Mouse (Mus musculus) midbrain, embryonic 12.5 days (tissue): ENCODE results near the gene Hist1h4c. TPM values are rescaled to one million over a fixed set of nuclear protein-coding genes. Genes with fewer than 3 reads are reported as not detected.
A peak's percentile ranks its signal among the peaks of the same experiment; 100 is the strongest.
"Not testable (repeated sequence)": the region's sequence is repeated elsewhere in the genome, so short reads cannot be mapped to it uniquely, and the experiment has no call there.

Source experiments
- ATAC-seq: fragments of 200-750 bp; cut with Nextera tagmentation; 2 replicates; pipeline ENCODE4 v1.8.0; 2017; ENCODE audit warnings: low read depth, moderate TSS enrichment, moderate library complexity; ENCODE audit not compliant: low FRiP score
- H3K27ac ChIP-seq: fragments of 300-500 bp; sonication (generic); replicated peaks from 2 replicates; pipeline ENCODE4 v1.5.1; 2016; ENCODE audit warnings: mild to moderate bottlenecking
- H3K27me3 ChIP-seq: fragments of 300-500 bp; sonication (generic); 2 replicates; pipeline ENCODE4 v1.6.1; 2016; ENCODE audit warnings: mild to moderate bottlenecking
- H3K36me3 ChIP-seq: fragments of 300-500 bp; sonication (generic); 2 replicates; pipeline ENCODE4 v1.6.1; 2016
- H3K4me1 ChIP-seq: fragments of 300-500 bp; sonication (generic); 2 replicates; pipeline ENCODE4 v1.6.1; 2016
- H3K4me2 ChIP-seq: fragments of 300-500 bp; sonication (generic); replicated peaks from 2 replicates; pipeline ENCODE4 v1.6.1; 2016; ENCODE audit warnings: mild to moderate bottlenecking, moderate library complexity
- H3K4me3 ChIP-seq: fragments of 300-500 bp; sonication (generic); 2 replicates; pipeline ENCODE4 v1.5.1; 2016; ENCODE audit warnings: mild to moderate bottlenecking
- H3K9ac ChIP-seq: fragments of 300-500 bp; sonication (generic); replicated peaks from 2 replicates; pipeline ENCODE4 v1.6.1; 2016; ENCODE audit warnings: mild to moderate bottlenecking, moderate library complexity
- H3K9me3 ChIP-seq: fragments of 300-500 bp; sonication (generic); 2 replicates; pipeline ENCODE4 v1.6.1; 2016; ENCODE audit warnings: mild to moderate bottlenecking
- WGBS: fragments of 180-500 bp; shearing (Covaris S2); methylation state at CpG from one replicate; pipeline ENCODE4 v1.1.7; 2016; 5-methylcytosine and 5-hydroxymethylcytosine counted together
- polyA plus RNA-seq: library from polyadenylated mRNA; unstranded; fragments of >200 nt; fragmentation: Nextera tagmentation; extraction: Ambion mirVana; gene quantifications from 2 replicates; pipeline ENCODE4 v1.2.1, GENCODE M21; 2016

The Hist1h4c gene
- polyA plus RNA-seq, 1 experiment from 2014 or later: 6.8 TPM

DNA sequence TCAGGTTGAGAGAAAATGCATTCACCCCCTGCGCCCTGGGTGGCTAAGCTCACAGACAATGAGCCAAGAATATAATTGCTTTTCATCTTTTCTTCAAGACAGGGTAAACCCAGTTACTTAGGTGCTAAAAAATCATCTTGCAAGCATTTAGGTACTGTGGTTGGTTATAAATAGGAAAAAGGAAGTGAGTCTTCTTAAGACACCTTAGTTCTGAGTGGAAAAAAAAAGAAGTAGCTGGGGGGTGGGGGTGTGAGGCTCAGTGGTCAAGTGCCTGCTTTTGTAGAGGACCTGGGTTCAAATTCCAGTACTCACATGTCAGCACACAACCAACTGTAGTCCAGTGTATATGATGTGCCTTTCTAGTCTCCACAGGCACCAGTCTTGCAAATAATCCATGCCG lies 9.3 kb downstream of the Hist1h4c start:
- no peak for ATAC-seq
- WGBS: 91% methylated on average over 2 of the region's 2 CpGs
- Histone ChIP-seq H3K4me2 (no peak overlapping the region), H3K27me3 (no peaks in the 10 kb centered on the region), H3K4me3 (no peak overlapping the region), H3K36me3 (no peaks in the 10 kb centered on the region), H3K9ac (no peak overlapping the region), H3K27ac (no peak overlapping the region), H3K4me1 (peaks cover 13% of the 10 kb centered on the region), H3K9me3 (no peaks in the 10 kb centered on the region)

DNA sequence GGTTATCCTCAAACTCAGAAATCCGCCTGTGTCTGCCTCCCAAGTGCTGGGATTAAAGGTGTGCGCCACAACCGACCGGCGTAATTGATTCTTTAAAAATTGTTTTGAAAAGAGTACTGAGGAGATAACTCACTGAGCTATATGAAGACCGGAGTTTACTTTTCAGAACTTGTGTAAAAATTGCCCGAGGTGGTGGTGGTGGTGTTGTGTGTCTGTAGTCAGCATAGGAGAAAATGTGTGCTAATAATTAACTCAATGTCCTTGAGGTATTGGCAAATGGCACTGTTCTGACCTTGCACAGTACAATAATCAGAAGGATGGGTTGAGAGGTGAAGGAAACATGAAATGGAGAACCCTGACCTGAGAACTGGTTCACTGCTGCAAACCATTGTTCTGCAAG lies 10.3 kb downstream of the Hist1h4c start:
- Histone ChIP-seq H3K4me1 (peaks cover 16% of the 10 kb centered on the region), H3K9ac (no peak overlapping the region), H3K36me3 (no peaks in the 10 kb centered on the region), H3K9me3 (no peaks in the 10 kb centered on the region), H3K4me3 (no peak overlapping the region), H3K27me3 (no peaks in the 10 kb centered on the region), H3K27ac (no peak overlapping the region), H3K4me2 (no peak overlapping the region)
- WGBS: 92% methylated on average over 7 of the region's 7 CpGs
- no peak for ATAC-seq

DNA sequence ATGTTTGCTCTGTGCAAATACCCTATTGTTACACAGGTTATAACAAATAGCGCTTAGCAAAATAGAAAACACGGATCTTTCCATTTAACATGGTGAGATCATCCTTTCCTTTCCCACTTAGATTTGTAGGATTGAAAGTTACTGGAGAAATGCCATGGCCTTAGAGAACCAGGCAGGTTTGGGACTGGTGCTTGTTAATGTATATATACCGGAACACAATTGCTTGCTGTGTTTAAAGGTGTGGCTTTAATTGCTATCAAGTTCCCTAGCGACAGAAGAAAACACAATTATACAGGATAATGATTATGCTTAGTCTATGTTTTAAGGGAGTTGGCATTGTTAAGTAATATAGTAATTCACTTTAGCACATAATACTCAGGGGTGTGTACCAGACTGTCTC lies 11.1 kb downstream of the Hist1h4c start:
- no peak overlapping the region for H3K4me3 ChIP-seq
- no peak for ATAC-seq
- H3K9me3 ChIP-seq: no peaks in the 10 kb centered on the region
- H3K4me2 ChIP-seq: no peak overlapping the region
- H3K36me3 ChIP-seq: no peaks in the 10 kb centered on the region
- H3K27me3 ChIP-seq: no peaks in the 10 kb centered on the region
- no peak overlapping the region for H3K9ac ChIP-seq
- H3K27ac ChIP-seq: no peak overlapping the region
- H3K4me1 ChIP-seq: peaks cover 20% of the 10 kb centered on the region
- 89% methylated on average over 4 of the region's 4 CpGs for WGBS

DNA sequence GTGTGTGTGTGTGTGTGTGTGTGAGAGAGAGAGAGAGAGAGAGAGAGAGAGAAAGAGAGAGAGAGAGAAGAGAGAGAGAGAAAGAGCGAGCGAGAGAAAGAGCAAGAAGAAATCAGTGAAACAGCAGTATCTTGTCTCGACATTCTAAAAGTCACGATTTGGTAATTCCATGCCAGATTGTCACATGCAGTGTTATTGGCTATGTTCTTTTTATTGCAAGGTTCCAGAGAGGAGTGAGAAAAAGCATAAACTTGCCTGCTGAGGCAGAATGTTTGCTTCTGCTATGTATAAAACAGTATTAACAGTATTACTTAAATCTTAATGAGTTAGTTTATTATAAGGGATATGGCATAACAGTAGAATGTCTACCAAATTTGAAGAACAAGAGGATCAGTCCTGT lies 12.3 kb downstream of the Hist1h4c start:
- Histone ChIP-seq H3K9me3 (no peaks in the 10 kb centered on the region), H3K9ac (peak overlapping the region; percentile 66), H3K4me1 (peaks cover 20% of the 10 kb centered on the region), H3K27ac (peak overlapping the region; percentile 96), H3K36me3 (no peaks in the 10 kb centered on the region), H3K4me3 (peak overlapping the region; percentile 47), H3K27me3 (no peaks in the 10 kb centered on the region), H3K4me2 (peak overlapping the region; percentile 68)
- ATAC-seq: no peak
- 66% methylated on average over 4 of the region's 4 CpGs for WGBS

DNA sequence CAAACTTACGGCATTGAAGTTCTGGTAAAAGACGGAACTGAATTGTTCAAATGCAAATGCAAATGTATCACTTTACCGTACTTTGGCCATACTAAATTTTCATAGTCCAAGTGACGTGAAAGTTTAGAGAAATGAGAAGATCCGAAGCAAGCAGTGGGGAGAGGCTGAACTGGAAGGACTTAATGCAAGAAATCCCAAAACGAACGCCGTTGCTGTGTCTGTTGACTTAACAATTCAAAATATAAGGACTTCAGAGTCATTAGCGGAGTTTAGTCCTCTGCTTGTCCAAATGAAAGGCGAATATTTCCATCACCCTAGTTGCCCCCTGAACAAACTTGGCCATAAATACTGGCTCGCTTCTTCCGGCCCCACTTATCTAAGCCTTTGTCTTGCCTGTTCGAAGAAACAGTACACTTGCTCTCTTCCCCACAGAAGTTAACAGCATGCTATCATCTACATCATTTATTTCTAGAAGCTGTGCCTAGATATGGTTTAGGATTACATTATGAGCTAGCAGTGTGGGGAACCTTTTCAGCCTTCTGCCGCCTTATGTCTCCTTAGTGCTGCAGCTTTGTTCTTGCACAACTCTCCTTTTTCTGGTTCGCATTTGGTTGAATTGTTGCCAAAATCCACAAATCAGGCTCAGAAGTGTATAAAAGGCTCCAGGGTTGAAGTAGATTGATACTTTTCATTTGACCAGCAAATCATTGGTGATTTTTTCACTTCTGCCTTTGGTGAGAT lies 13.0 kb downstream of the Hist1h4c start:
- Histone ChIP-seq H3K27ac (peak overlapping the region; percentile 96), H3K4me1 (peaks cover 20% of the 10 kb centered on the region), H3K36me3 (no peaks in the 10 kb centered on the region), H3K9me3 (no peaks in the 10 kb centered on the region), H3K27me3 (no peaks in the 10 kb centered on the region), H3K4me3 (peak overlapping the region; percentile 47), H3K9ac (peak overlapping the region; percentile 66), H3K4me2 (peak overlapping the region; percentile 68)
- ATAC-seq: no peak
- WGBS: 10% methylated on average over 15 of the region's 15 CpGs

DNA sequence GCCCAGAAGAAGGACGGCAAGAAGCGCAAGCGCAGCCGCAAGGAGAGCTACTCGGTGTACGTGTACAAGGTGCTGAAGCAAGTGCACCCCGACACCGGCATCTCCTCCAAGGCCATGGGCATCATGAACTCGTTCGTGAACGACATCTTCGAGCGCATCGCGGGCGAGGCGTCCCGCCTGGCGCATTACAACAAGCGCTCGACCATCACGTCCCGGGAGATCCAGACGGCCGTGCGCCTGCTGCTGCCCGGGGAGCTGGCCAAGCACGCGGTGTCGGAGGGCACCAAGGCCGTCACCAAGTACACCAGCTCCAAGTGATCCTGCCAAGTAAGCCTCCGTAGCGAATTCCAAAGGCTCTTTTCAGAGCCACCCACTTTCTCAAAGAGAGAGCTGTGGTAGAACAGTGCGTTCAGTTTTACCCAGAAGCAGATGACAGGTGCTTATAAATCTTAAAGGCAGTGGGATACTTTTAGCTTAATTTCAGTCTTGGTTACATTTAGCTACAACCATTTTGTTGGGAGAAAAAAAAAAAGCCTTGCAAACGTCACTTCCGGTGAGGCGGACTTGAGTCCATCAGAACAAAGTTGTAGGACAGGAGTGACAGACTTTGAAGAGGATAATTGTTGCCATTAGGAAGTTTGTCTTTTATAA lies 13.8 kb downstream of the Hist1h4c start:
- not testable (repeated sequence) for H3K27me3 ChIP-seq, H3K9me3 ChIP-seq, H3K36me3 ChIP-seq
- Histone ChIP-seq H3K4me1 (peaks cover 20% of the 10 kb centered on the region), H3K4me3 (peak overlapping the region; percentile 47), H3K27ac (peak overlapping the region; percentile 96), H3K9ac (peak overlapping the region; percentile 66), H3K4me2 (peak overlapping the region; percentile 68)
- under 1% methylated on average over 17 of the region's 37 CpGs for WGBS
- ATAC-seq: peak; percentile 36

DNA sequence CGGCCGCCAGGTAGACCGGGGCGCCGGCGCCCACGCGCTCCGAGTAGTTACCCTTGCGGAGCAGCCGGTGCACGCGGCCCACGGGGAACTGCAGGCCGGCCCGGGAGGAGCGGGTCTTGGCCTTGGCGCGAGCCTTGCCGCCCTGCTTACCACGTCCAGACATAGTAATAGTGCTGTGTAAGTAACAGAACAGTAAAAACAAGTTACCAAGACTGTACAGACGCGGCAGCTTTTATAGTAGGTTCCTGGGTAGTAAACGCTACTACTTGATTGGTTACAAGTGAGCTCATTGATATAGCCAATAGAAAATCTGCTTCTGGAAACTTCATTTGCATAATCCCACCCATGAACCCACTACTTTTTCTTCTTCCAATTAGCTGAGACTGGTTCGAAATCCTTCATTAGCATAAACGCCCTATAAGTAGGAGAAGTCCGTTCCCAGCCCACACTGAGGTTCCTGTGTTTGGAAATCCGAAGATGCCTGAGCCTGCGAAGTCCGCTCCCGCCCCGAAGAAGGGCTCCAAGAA lies 14.4 kb downstream of the Hist1h4c start, which contains the start of the genes Hist1h2ac and Hist1h2bc:
Gene Hist1h2ac (minus strand): TSS at position 194 of the 527 bp plus-strand sequence.
Gene Hist1h2bc (plus strand): TSS at position 445 of the 527 bp plus-strand sequence.
- peak within 1 kb of the TSS; percentile 96 for H3K27ac ChIP-seq
- no peaks in the 10 kb centered on the region for H3K9me3 ChIP-seq
- H3K27me3 ChIP-seq: no peaks in the 10 kb centered on the region
- H3K9ac ChIP-seq: peak within 1 kb of the TSS; percentile 66
- peak; percentile 99 for ATAC-seq
- H3K4me1 ChIP-seq: peaks cover 20% of the 10 kb centered on the region
- under 1% methylated on average over 27 of the region's 32 CpGs for WGBS
- H3K4me3 ChIP-seq: peak within 1 kb of the TSS; percentile 47
- peak within 1 kb of the TSS; percentile 68 for H3K4me2 ChIP-seq
- no peaks in the 10 kb centered on the region for H3K36me3 ChIP-seq

DNA sequence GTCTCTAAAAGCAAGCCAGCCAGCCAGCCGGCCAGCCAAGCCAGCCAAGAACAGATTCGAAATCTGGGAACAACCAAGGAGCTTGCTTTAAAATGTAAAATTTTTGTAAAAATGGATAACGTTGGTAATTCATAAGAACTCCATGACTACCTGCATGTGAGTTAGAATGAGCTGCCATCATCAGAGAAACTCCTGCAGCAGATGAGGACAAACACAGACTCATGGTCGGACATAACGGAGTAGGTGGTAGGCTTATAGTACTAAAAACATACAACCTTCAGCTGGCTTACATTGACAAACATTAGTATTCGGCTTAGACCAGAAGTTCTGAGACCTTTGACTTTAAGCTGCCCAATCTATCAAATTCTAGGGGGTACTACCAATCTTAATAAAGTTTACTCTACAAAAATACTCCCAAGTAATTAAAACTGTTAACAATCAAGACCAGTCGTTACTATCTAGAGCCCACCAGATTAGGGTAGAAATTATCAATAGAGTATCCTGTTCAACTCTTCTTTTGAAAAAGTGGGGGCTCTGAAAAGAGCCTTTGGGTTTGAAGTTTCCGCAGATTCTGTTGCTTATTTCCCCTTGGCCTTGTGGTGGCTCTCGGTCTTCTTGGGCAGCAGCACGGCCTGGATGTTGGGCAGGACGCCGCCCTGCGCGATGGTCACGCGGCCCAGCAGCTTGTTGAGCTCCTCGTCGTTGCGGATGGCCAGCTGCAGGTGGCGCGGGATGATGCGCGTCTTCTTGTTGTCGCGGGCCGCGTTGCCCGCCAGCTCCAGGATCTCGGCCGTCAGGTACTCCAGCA lies 15.1 kb downstream of the Hist1h4c start:
- peak overlapping the region; percentile 93 for H3K27ac ChIP-seq
- not testable (repeated sequence) for ATAC-seq, H3K36me3 ChIP-seq, H3K27me3 ChIP-seq, H3K9me3 ChIP-seq
- H3K4me2 ChIP-seq: peak overlapping the region; percentile 68
- H3K9ac ChIP-seq: peak overlapping the region; percentile 59
- H3K4me3 ChIP-seq: peak overlapping the region; percentile 42
- 10% methylated on average over 17 of the region's 30 CpGs for WGBS
- peaks cover 20% of the 10 kb centered on the region for H3K4me1 ChIP-seq

DNA sequence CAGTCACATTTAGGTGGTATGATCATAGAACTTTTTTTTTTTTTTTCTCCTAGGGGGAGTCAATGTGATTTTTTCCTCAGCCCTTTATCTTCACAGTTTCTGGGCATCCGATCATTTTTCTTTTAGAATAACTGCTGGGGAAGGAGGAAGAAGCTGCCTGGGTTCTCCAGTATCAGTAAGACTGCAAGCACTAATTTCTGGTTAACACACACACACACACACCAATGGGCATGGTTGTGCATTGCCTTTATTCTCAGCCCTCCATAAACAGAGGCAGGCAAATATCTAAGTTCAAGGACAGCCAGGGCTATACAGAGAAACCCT lies 15.7 kb downstream of the Hist1h4c start:
- Histone ChIP-seq H3K4me3 (peak overlapping the region; percentile 42), H3K9me3 (no peaks in the 10 kb centered on the region), H3K9ac (peak overlapping the region; percentile 59), H3K27ac (peak overlapping the region; percentile 93), H3K36me3 (no peaks in the 10 kb centered on the region), H3K4me2 (peak overlapping the region; percentile 68), H3K4me1 (peaks cover 20% of the 10 kb centered on the region), H3K27me3 (no peaks in the 10 kb centered on the region)
- 25% methylated on average over 1 of the region's 1 CpGs for WGBS
- no peak for ATAC-seq

DNA sequence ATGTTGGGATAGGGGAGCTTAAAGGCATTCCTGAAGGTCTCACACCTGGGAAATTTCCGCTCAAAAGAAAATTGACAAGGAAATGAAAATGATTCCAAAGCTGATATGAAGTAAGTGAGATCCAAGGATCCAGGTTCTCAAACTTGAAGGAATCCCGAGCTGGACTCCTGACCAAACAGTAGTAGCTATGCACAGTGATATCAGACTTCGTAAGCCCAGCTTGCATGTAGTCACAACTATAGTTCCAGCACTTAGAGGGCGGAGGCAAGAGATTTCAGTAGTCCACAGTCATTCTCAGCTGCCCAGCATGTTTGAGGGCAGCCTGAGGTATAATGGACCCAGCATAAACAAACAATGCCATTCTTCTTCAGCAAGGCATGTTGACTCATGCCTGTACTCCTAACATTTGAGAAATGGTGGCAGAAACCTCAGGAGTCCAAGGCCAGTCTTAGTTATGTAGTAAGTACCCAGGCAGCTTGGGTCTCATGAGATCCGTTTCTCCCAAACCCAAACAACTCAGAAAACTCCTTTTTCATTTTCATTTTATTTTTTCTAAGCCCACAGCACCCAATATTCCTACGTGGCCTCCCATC lies 16.2 kb downstream of the Hist1h4c start:
- no peak for ATAC-seq
- H3K4me1 ChIP-seq: peaks cover 20% of the 10 kb centered on the region
- no peaks in the 10 kb centered on the region for H3K9me3 ChIP-seq
- H3K27me3 ChIP-seq: no peaks in the 10 kb centered on the region
- H3K9ac ChIP-seq: no peak overlapping the region; the same call in 1 of the 2 replicates
- 85% methylated on average over 6 of the region's 6 CpGs for WGBS
- H3K36me3 ChIP-seq: no peaks in the 10 kb centered on the region
- H3K4me2 ChIP-seq: no peak overlapping the region
- peak overlapping the region; percentile 93; the same call in 1 of the 2 replicates for H3K27ac ChIP-seq
- no peak overlapping the region for H3K4me3 ChIP-seq

DNA sequence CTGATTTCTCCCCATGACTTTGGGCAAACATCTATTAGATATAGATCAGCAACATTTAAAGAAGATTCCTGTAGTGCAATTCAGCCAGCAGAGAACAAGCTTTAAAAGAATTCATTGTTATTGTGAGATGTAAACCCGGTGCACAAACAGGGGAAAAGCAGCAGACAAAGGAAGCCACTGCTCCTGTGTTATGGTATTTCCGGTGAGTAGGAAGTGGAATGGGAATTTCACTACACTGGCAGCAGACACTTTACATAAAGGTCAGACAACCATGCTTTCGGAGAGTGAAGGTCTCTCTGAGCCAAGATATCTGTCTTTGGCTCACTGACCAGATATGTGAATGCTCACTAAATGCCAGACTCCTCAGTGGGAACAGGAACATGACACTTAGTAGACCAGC lies 35.7 kb downstream of the Hist1h4c start:
- H3K27me3 ChIP-seq: no peaks in the 10 kb centered on the region
- H3K36me3 ChIP-seq: no peaks in the 10 kb centered on the region
- ATAC-seq: no peak
- WGBS: 77% methylated on average over 3 of the region's 3 CpGs
- H3K4me2 ChIP-seq: no peak overlapping the region
- H3K9ac ChIP-seq: no peak overlapping the region
- H3K4me3 ChIP-seq: no peak overlapping the region
- H3K4me1 ChIP-seq: no peaks in the 10 kb centered on the region
- H3K27ac ChIP-seq: no peak overlapping the region
- H3K9me3 ChIP-seq: no peaks in the 10 kb centered on the region
